Mouse (Mus musculus) MEL (cell line): ENCODE results near the gene Dynlt1f. TPM values are rescaled to one million over a fixed set of nuclear protein-coding genes. Genes with fewer than 3 reads are reported as not detected.
"Not testable (repeated sequence)": the region's sequence is repeated elsewhere in the genome, so short reads cannot be mapped to it uniquely, and the experiment has no call there.

Experiments
- DNase-seq: peaks from one replicate; pipeline ENCODE4 v3.0.0; 2011; ENCODE audit warnings: low read depth, low spot score
- H3K27ac ChIP-seq: 2 replicates; pipeline ENCODE4 v1.5.1; 2012; ENCODE audit warnings: low read depth, mild to moderate bottlenecking, control low read depth, low read length, moderate library complexity; ENCODE audit not compliant: control insufficient read depth
- H3K27me3 ChIP-seq, 2 experiments: fragments of 150-350 bp in 1 of 2; sonication (generic) in 1 of 2; 2 replicates each; pipeline ENCODE4 v1.6.1; 2012; ENCODE audit warnings: low read length in 2 of 2, mild to moderate bottlenecking in 2 of 2, improper control_type of control experiment in 1 of 2, moderate library complexity in 1 of 2; ENCODE audit not compliant: insufficient read depth in 2 of 2, control insufficient read depth in 1 of 2
- H3K36me3 ChIP-seq, 2 experiments: 2 replicates each; pipeline ENCODE4 v1.6.1; 2012 to 2014; ENCODE audit warnings: low read length in 2 of 2, improper control_type of control experiment in 1 of 2, inconsistent platforms in 1 of 2, mild to moderate bottlenecking in 1 of 2; ENCODE audit not compliant: insufficient read depth in 2 of 2, control insufficient read depth in 1 of 2
- H3K4me1 ChIP-seq, 2 experiments: fragments of 150-350 bp in 1 of 2; sonication (generic) in 1 of 2; 2 replicates each; pipeline ENCODE4 v1.6.1; 2012; ENCODE audit warnings: low read length in 2 of 2, improper control_type of control experiment in 1 of 2, mild to moderate bottlenecking in 1 of 2; ENCODE audit not compliant: insufficient read depth in 2 of 2, control insufficient read depth in 1 of 2
- H3K4me3 ChIP-seq, 2 experiments: fragments of 150-350 bp in 1 of 2; sonication (generic) in 1 of 2; 2 replicates each; pipeline ENCODE4 v1.5.1; 2012; ENCODE audit warnings: low read depth in 2 of 2, low read length in 2 of 2, mild to moderate bottlenecking in 2 of 2, moderate library complexity in 2 of 2, control low read depth in 1 of 2, improper control_type of control experiment in 1 of 2; ENCODE audit not compliant: control insufficient read depth in 1 of 2, insufficient read depth in 1 of 2
- H3K79me2 ChIP-seq: 2 replicates; pipeline ENCODE4 v1.6.1; 2012; ENCODE audit warnings: mild to moderate bottlenecking, low read length, moderate library complexity; ENCODE audit not compliant: control insufficient read depth, poor library complexity, insufficient read depth
- H3K9ac ChIP-seq: 2 replicates; pipeline ENCODE4 v1.6.1; 2012; ENCODE audit warnings: low read depth, mild to moderate bottlenecking, control low read depth, low read length, moderate library complexity; ENCODE audit not compliant: control insufficient read depth, poor library complexity, severe bottlenecking
- H3K9me3 ChIP-seq: fragments of 150-350 bp; sonication (generic); replicated peaks from 2 replicates; pipeline ENCODE4 v1.6.1; 2012; ENCODE audit warnings: mild to moderate bottlenecking, low read length, improper control_type of control experiment, moderate library complexity; ENCODE audit not compliant: insufficient read depth
- NELFE ChIP-seq: IDR thresholded peaks from 2 replicates; pipeline ENCODE4 v1.6.1; 2011; ENCODE audit warnings: low read depth, low read length, improper control_type of control experiment
- NRF1 ChIP-seq: IDR thresholded peaks from 2 replicates; pipeline ENCODE4 v1.6.1; 2014; ENCODE audit warnings: low read depth, mild to moderate bottlenecking, inconsistent platforms, low read length, improper control_type of control experiment, moderate library complexity; ENCODE audit not compliant: poor library complexity, insufficient read depth, severe bottlenecking
- POLR2A ChIP-seq, 2 experiments: IDR thresholded peaks; 2 replicates each; pipeline ENCODE4 v1.6.1; 2011 to 2012; ENCODE audit warnings: low read length in 2 of 2, mild to moderate bottlenecking in 2 of 2, control low read depth in 1 of 2, improper control_type of control experiment in 1 of 2, low read depth in 1 of 2, moderate library complexity in 1 of 2; ENCODE audit not compliant: control insufficient read depth in 1 of 2, insufficient read depth in 1 of 2, poor library complexity in 1 of 2
- SIN3A ChIP-seq: IDR thresholded peaks from 2 replicates; pipeline ENCODE4 v1.6.1; 2012; ENCODE audit warnings: low read length, improper control_type of control experiment, inconsistent platforms
- polyA plus RNA-seq, 2 experiments: library from polyadenylated mRNA; stranded (reverse) in 1 of 2; unstranded in 1 of 2; fragments of >175 nt in 1 of 2; fragments of >200 nt in 1 of 2; gene quantifications; 2 replicates each; pipeline versions ENCODE4 v1.2.1 to v1.2.4; 2012; ENCODE audit warnings: low replicate concordance in 2 of 2, low read depth in 1 of 2; ENCODE audit not compliant: insufficient read length in 2 of 2, insufficient read depth in 1 of 2, missing spikeins in 1 of 2
- total RNA-seq: library from RNA; depleted of rRNA; stranded (reverse); fragments of 300-350 nt; gene quantifications from 2 replicates; pipeline ENCODE4 v1.2.3, GENCODE M21; 2012; rRNA removed

Gene Dynlt1f
- 108 and 122 TPM in 2 replicates for total RNA-seq
- polyA plus RNA-seq = 100 to 1,000 TPM in 1 of 2 experiments, not detected in 1; 148 TPM

DNA sequence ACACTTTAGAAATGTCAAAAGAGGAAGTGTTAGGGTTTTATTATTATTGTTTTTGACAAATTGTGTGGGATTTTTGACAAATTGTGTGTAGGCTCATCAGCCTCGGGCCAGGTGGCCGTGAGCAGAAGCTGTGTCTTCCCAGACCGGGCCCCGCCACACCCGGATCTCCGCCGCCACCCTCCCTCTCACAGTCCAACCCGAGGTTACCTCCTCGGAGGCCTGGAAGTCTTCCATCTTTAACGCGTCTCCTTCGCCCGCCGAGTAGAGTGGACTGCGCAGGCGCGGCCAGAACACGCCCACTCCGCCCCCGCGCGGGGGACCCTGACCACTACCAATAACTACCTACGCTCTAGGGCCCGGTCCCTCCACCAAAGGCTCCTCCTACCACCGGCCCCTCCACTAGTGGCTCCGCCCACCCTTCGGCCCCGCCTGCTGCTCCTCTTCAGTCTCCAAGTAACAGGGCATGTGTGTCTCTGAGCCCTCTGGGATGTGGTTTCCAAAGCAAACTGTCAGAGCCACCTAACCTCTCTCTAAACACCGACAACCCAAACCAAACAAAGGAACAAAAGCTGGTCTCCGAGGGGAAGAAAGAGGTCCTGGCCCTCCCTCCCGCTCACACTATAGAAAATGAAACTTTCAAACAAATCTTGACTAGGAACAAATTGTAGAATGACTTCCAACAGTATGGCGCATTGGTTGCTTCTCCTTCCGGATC, at the start of gene Dynlt1f:
Dynlt1f (minus strand) TSS at position 334 of the 715 bp plus-strand sequence.
- TF ChIP-seq POLR2A (IDR thresholded peaks at IDR 0.05; ENCODE audit: control insufficient read depth in 1 of 2, insufficient read depth in 1 of 2, low read depth in 1 of 2, low read length in 2 of 2, poor library complexity in 1 of 2) = peak in 1 of 2 experiments; percentile 39; a peak in 2 of 4 replicates
- peak; percentile 21; the same call in 1 of the 2 replicates for TF ChIP-seq SIN3A
- peak; percentile 56; the same call in 1 of the 2 replicates for TF ChIP-seq NELFE
- peak; percentile 49; the same call in 1 of the 2 replicates for TF ChIP-seq NRF1
- peak within 1 kb of the TSS; percentile 74 for H3K9ac ChIP-seq
- not testable (repeated sequence) for H3K36me3 ChIP-seq, H3K27me3 ChIP-seq, H3K9me3 ChIP-seq, H3K79me2 ChIP-seq, H3K4me1 ChIP-seq
- peak within 1 kb of the TSS; percentile 69 for H3K27ac ChIP-seq
- peak within 1 kb of the TSS; percentile 63 to 77 for H3K4me3 ChIP-seq
- peak; percentile 59 for DNase-seq

DNA sequence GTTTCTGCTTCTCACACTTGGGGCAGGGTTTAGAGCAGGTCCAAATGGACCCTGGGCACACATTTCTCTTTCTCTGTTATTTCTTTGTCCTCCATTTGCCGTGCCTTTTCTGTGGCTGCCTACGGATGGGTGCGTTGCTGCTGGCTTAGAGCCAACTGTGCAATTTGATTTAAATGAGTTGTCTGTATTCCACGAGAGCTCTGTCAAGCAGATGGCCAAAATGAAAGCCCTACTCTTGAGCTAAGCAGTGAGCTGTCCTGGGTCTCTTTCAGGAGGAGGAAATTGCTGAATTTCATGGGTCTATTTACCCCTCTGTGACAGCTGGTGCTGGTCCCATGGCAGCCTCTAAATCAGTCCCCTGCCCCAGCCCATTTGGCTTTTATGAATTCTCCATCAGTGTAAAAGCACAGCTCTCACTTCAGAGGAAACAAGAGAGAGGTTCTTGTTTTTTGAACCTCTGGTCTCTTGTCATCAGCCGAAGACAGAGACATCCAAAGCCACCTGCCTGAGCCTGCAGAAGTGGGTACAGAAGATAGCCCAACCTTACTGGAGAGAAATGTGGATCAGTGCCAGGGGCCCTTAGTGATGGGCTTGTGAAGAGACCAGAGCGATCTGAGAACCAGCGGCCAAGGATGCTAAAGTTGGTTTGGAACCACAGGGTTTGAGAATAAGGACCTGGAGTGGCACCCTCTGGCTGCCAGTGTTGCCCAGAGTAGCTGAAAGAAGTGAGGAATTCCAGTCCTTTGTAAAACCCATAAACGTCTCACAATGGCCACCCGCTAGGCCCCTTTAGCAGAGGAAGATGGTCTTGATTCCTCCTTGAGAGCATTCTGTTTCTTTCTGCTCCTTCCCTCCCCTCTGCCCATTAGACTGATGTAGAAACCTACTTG, 47.9 kb upstream of the Dynlt1f start:
- not testable (repeated sequence) for H3K36me3 ChIP-seq, H3K9ac ChIP-seq, H3K79me2 ChIP-seq, H3K4me1 ChIP-seq, H3K27me3 ChIP-seq, DNase-seq, H3K4me3 ChIP-seq, H3K9me3 ChIP-seq, H3K27ac ChIP-seq

DNA sequence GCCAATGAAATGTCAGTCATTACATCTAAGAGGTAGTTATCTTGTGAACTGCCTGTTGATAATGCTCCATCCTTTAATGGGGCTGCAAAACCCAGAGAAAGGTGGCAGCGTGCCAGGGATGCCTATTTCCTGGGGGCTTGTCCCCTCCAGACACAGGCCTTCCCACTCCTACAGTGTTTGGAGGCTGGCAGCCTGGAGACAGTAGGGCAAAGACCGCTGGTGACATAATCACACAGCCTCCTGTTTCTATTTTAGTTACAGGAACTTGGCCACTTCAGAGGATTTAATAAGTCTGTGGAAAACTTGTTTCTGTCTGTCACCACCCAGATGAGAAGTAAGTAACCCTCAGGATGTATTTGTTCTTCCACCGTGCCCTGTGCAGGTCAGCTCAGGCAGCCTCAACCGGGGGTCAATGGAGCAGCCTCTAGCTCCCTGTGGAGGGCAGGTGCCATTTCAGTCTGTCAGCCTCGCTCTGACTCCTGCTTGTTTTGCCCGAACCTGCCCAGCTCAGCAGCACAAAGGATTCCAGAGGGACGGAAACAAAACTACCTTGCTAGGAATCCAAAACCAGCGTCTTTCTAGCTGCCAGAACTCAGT, 47.0 kb upstream of the Dynlt1f start:
- H3K4me1 ChIP-seq, H3K27ac ChIP-seq, DNase-seq, H3K79me2 ChIP-seq, H3K36me3 ChIP-seq, H3K9me3 ChIP-seq, H3K4me3 ChIP-seq, H3K9ac ChIP-seq, H3K27me3 ChIP-seq: not testable (repeated sequence)

DNA sequence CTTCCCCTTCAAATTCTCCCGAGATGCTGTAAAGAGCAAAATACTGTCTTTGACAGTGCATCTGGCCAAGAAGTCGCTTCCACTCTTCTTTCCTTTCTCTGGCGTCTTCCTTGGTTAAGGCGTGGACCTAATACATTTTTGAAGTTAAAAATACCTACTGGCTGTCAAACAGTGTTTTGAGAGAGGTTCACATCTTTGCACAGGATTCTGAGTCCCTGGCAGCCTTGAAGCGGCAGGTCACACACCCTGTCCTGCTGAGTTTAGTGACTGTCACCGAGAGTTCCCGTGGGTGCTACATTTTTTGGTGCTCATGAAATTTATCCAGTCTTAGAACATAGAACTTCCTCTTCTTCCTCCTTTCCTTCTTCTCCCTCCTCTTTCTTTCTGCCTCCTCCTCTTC, 44.4 kb upstream of the Dynlt1f start:
- not testable (repeated sequence) for DNase-seq, H3K79me2 ChIP-seq, H3K27me3 ChIP-seq, H3K9ac ChIP-seq, H3K4me3 ChIP-seq, H3K36me3 ChIP-seq, H3K27ac ChIP-seq, H3K9me3 ChIP-seq
- H3K4me1 ChIP-seq = peaks cover 0 to 11% of the 10 kb centered on the region in 2 experiments; a peak in 2 of 4 replicates

DNA sequence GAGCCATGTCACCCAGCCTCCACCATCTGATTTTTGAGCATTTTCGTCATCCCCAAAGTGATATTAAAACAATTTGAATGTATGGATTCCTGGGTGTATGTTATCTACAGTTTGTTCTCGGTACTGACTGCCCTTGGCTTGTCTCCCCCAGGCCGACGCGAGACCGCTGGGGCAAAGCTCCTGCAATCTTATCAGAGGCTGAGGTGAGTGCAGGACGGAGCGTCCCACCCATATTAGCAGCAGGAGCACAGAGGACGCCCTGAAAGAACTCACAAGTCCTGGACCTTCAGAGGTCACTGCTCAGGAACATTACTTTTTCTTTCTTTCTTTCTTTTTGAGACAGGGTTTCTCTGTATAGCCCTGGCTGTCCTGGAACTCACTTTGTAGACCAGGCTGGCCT, 43.8 kb upstream of the Dynlt1f start:
- H3K4me1 ChIP-seq = peaks cover 0 to 11% of the 10 kb centered on the region in 2 experiments; a peak in 2 of 4 replicates
- DNase-seq, H3K27ac ChIP-seq, H3K9me3 ChIP-seq, H3K9ac ChIP-seq, H3K4me3 ChIP-seq, H3K36me3 ChIP-seq, H3K27me3 ChIP-seq, H3K79me2 ChIP-seq: not testable (repeated sequence)
